Mouse (Mus musculus): ENCODE data around the gene Rnf113a2. TPM values are rescaled to one million over a fixed set of nuclear protein-coding genes. Genes with fewer than 3 reads are reported as not detected.

The Rnf113a2 gene
- polyA plus RNA-seq, 1 experiment from 2014 or later: 31.0 TPM

- Histone ChIP-seq H3K36me3 (peaks cover 2% of the 10 kb centered on the region; the same call in 1 of the 2 replicates), H3K4me2 (peak overlapping the region; percentile 96), H3K4me1 (replicated peaks) (peaks cover 12% of the 10 kb centered on the region), H3K27ac (no peak overlapping the region), H3K9me3 (no peaks in the 10 kb centered on the region), H3K27me3 (0 out of 2 replicates have a peak, but pooled peaks cover 5% of the 10 kb centered on the region), H3K9ac (replicated peaks) (peak overlapping the region; percentile 65), H3K4me3 (replicated peaks) (peak overlapping the region; percentile 65)
- WGBS: 3% methylated on average over 11 of the region's 11 CpGs
- ATAC-seq (ENCODE audit: insufficient number of reproducible peaks, insufficient read depth, low FRiP score, low TSS enrichment, low read depth): no peak
These were observed 34.8 kb downstream of the Rnf113a2 start for GRCm38 (mm10) chr12:84451801-84452200.

- Histone ChIP-seq H3K36me3 (peaks cover 45% of the 10 kb centered on the region), H3K4me3 (replicated peaks) (no peak overlapping the region), H3K27ac (no peak overlapping the region), H3K4me2 (no peak overlapping the region), H3K9me3 (no peaks in the 10 kb centered on the region), H3K27me3 (no peaks in the 10 kb centered on the region), H3K4me1 (replicated peaks) (peaks cover 7% of the 10 kb centered on the region), H3K9ac (replicated peaks) (no peak overlapping the region)
- no peak for ATAC-seq (ENCODE audit: insufficient number of reproducible peaks, insufficient read depth, low FRiP score, low TSS enrichment, low read depth)
- WGBS: 91% methylated on average over 3 of the region's 3 CpGs
These were observed 39.9 kb downstream of the Rnf113a2 start for GRCm38 (mm10) chr12:84456911-84457310.

DNA sequence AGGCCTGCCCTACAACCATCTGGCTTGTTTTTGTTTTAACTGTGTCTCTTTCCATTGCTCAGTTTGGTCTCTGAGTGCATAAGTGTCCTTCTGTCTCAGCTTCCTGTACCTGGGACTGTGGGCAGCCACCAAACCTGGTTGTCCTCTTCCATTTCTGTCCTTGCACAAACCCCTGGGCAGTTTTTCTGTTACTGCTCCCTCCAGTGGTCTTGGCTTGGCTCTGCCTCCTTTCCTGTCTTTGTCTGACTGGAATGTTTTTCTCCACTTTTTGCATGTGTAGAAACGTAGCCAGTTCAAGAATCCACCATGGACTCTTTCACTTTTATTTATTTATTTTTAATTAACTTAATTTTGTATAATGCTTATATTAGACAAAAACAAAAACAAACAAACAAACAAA is 42.8 kb downstream of the Rnf113a2 start:
- H3K27me3 ChIP-seq: no peaks in the 10 kb centered on the region
- no peak overlapping the region for H3K9ac ChIP-seq (replicated peaks)
- H3K4me2 ChIP-seq: no peak overlapping the region
- peaks cover 73% of the 10 kb centered on the region for H3K36me3 ChIP-seq
- WGBS: 89% methylated on average over 1 of the region's 1 CpGs
- H3K27ac ChIP-seq: no peak overlapping the region
- no peak for ATAC-seq (ENCODE audit: insufficient number of reproducible peaks, insufficient read depth, low FRiP score, low TSS enrichment, low read depth)
- H3K9me3 ChIP-seq: no peaks in the 10 kb centered on the region
- H3K4me1 ChIP-seq (replicated peaks): no peaks in the 10 kb centered on the region
- H3K4me3 ChIP-seq (replicated peaks): no peak overlapping the region

DNA sequence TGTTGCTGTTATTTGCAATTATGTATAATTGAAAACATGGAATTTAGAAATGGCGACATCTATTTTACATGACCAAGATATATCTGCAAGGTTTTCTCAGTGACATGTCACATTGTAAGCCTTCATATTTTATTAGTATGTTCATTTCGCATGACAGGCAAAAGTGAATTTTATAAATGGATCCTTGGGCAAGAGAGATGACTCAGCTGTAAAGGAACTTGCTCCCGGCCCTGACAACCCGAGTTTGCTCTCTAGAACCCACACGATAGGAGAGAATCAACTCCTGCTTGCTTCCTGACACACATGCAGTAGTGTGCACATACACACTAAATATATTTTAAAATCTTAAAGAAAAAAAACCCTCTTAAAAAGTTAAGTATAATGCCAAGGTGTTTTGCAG is 44.4 kb downstream of the Rnf113a2 start:
- Histone ChIP-seq H3K27me3 (no peaks in the 10 kb centered on the region), H3K27ac (no peak overlapping the region), H3K9ac (replicated peaks) (no peak overlapping the region), H3K4me3 (replicated peaks) (no peak overlapping the region), H3K4me2 (no peak overlapping the region), H3K4me1 (replicated peaks) (no peaks in the 10 kb centered on the region), H3K36me3 (peaks cover 75% of the 10 kb centered on the region), H3K9me3 (no peaks in the 10 kb centered on the region)
- 91% methylated on average over 5 of the region's 5 CpGs for WGBS
- ATAC-seq (ENCODE audit: insufficient number of reproducible peaks, insufficient read depth, low FRiP score, low TSS enrichment, low read depth): no peak

GRCm38 (mm10) chr12:84462856-84463255 is 45.9 kb downstream of the Rnf113a2 start:
- Histone ChIP-seq H3K27ac (no peak overlapping the region), H3K4me1 (replicated peaks) (no peaks in the 10 kb centered on the region), H3K9ac (replicated peaks) (no peak overlapping the region), H3K36me3 (peaks cover 67% of the 10 kb centered on the region), H3K4me2 (no peak overlapping the region), H3K4me3 (replicated peaks) (no peak overlapping the region), H3K27me3 (no peaks in the 10 kb centered on the region), H3K9me3 (no peaks in the 10 kb centered on the region)
- 87% methylated on average over 3 of the region's 3 CpGs for WGBS
- ATAC-seq (ENCODE audit: insufficient number of reproducible peaks, insufficient read depth, low FRiP score, low TSS enrichment, low read depth): no peak

Other genes starting within 250 kb of the Rnf113a2 start
- 7.0 and 8.6 TPM in 2 replicates for gene Elmsan1, start 198.3 kb upstream of the Rnf113a2 start, polyA plus RNA-seq (2016; fragmentation: Nextera tagmentation; extraction: Ambion mirVana)
- gene Ptgr2, start 132.0 kb upstream of the Rnf113a2 start, polyA plus RNA-seq (2016; fragmentation: Nextera tagmentation; extraction: Ambion mirVana): 13.2 and 13.4 TPM in 2 replicates
- 109 and 114 TPM in 2 replicates for gene Zfp410, start 100.3 kb upstream of the Rnf113a2 start, polyA plus RNA-seq (2016; fragmentation: Nextera tagmentation; extraction: Ambion mirVana)
- gene Coq6, start 55.5 kb upstream of the Rnf113a2 start, polyA plus RNA-seq (2016; fragmentation: Nextera tagmentation; extraction: Ambion mirVana): 44.5 and 47.7 TPM in 2 replicates
- gene Fam161b, start 55.4 kb upstream of the Rnf113a2 start, polyA plus RNA-seq (2016; fragmentation: Nextera tagmentation; extraction: Ambion mirVana): 4.0 and 5.0 TPM in 2 replicates
- 10.9 and 11.4 TPM in 2 replicates for gene Entpd5, start 8.2 kb upstream of the Rnf113a2 start, polyA plus RNA-seq (2016; fragmentation: Nextera tagmentation; extraction: Ambion mirVana)
- 1.5 and 2.1 TPM in 2 replicates for gene Bbof1, start 8.1 kb upstream of the Rnf113a2 start, polyA plus RNA-seq (2016; fragmentation: Nextera tagmentation; extraction: Ambion mirVana)
- 32.5 and 35.0 TPM in 2 replicates for gene Aldh6a1, start 33.8 kb downstream of the Rnf113a2 start, polyA plus RNA-seq (2016; fragmentation: Nextera tagmentation; extraction: Ambion mirVana)
- 29.5 and 30.6 TPM in 2 replicates for gene Lin52, start 34.2 kb downstream of the Rnf113a2 start, polyA plus RNA-seq (2016; fragmentation: Nextera tagmentation; extraction: Ambion mirVana)
- 0.13 and 0.24 TPM in 2 replicates for gene Vsx2, start 152.6 kb downstream of the Rnf113a2 start, polyA plus RNA-seq (2016; fragmentation: Nextera tagmentation; extraction: Ambion mirVana)
- 16.3 and 17.8 TPM in 2 replicates for gene Abcd4, start 200.2 kb downstream of the Rnf113a2 start, polyA plus RNA-seq (2016; fragmentation: Nextera tagmentation; extraction: Ambion mirVana)
- not detected in 2 replicates for gene Vrtn, start 223.8 kb downstream of the Rnf113a2 start, polyA plus RNA-seq (2016; fragmentation: Nextera tagmentation; extraction: Ambion mirVana)